Mouse (Mus musculus): ENCODE data around the gene Pkp4. TPM values are rescaled to one million over a fixed set of nuclear protein-coding genes. Genes with fewer than 3 reads are reported as not detected.

Gene Pkp4
- polyA plus RNA-seq, 3 experiments from 2014 or later, result 10.2 to 16.4 (median 13.6) TPM

GRCm38 (mm10) chr2:59226383-59226782 lies 65.7 kb downstream of the Pkp4 start:
- no peak for ATAC-seq

- no peak for ATAC-seq
Observed at GRCm38 (mm10) chr2:59227011-59227410, 66.4 kb downstream of the Pkp4 start.

GRCm38 (mm10) chr2:59227508-59228263 lies 67.0 kb downstream of the Pkp4 start:
- ATAC-seq, result no peak

- ATAC-seq, result no peak
Observed at GRCm38 (mm10) chr2:59229250-59229895, 68.7 kb downstream of the Pkp4 start.

GRCm38 (mm10) chr2:59230656-59231055 lies 70.0 kb downstream of the Pkp4 start:
- ATAC-seq, result no peak

GRCm38 (mm10) chr2:59231514-59231913 lies 70.9 kb downstream of the Pkp4 start:
- ATAC-seq, result no peak

- ATAC-seq, result no peak
Observed at GRCm38 (mm10) chr2:59233294-59233923, 72.8 kb downstream of the Pkp4 start.

GRCm38 (mm10) chr2:59233936-59234335 lies 73.3 kb downstream of the Pkp4 start:
- ATAC-seq, result no peak

- no peak for ATAC-seq
Observed at GRCm38 (mm10) chr2:59234537-59234936, 73.9 kb downstream of the Pkp4 start.

GRCm38 (mm10) chr2:59239841-59240395 lies 79.3 kb downstream of the Pkp4 start:
- ATAC-seq, result no peak

- no peak for ATAC-seq
Observed at GRCm38 (mm10) chr2:59242117-59242516, 81.5 kb downstream of the Pkp4 start.

- peak; percentile 78 for ATAC-seq
Observed at GRCm38 (mm10) chr2:59244273-59245097, 83.8 kb downstream of the Pkp4 start.

- ATAC-seq, result no peak
Observed at GRCm38 (mm10) chr2:59245098-59245388, 84.4 kb downstream of the Pkp4 start.

GRCm38 (mm10) chr2:59248806-59249205 lies 88.2 kb downstream of the Pkp4 start:
- ATAC-seq, result no peak

- ATAC-seq, result no peak
Observed at GRCm38 (mm10) chr2:59252818-59253217, 92.2 kb downstream of the Pkp4 start.

- no peak for ATAC-seq
Observed at GRCm38 (mm10) chr2:59253435-59253834, 92.8 kb downstream of the Pkp4 start.

GRCm38 (mm10) chr2:59258821-59259231 lies 98.2 kb downstream of the Pkp4 start:
- no peak for ATAC-seq

- no peak for ATAC-seq
Observed at GRCm38 (mm10) chr2:59259346-59259745, 98.7 kb downstream of the Pkp4 start.

GRCm38 (mm10) chr2:59261203-59261602 lies 100.6 kb downstream of the Pkp4 start:
- ATAC-seq, result no peak

- no peak for ATAC-seq
Observed at GRCm38 (mm10) chr2:59266428-59266827, 105.8 kb downstream of the Pkp4 start.

- ATAC-seq, result no peak
Observed at GRCm38 (mm10) chr2:59271835-59272234, 111.2 kb downstream of the Pkp4 start.

GRCm38 (mm10) chr2:59272713-59273112 lies 112.1 kb downstream of the Pkp4 start:
- no peak for ATAC-seq

All from inflammation-experienced regulatory T-cells, adult 6 months (primary cell).